Mouse (Mus musculus) megakaryocyte-erythroid progenitor cell, adult 5-6 weeks (primary cell): ENCODE measurements around the gene Mrpl49. TPM values are rescaled to one million over a fixed set of nuclear protein-coding genes. Genes with fewer than 3 reads are reported as not detected.

Source experiments
- ATAC-seq: replicated peaks from 2 replicates; pipeline ENCODE4 v1.8.0; 2016; ENCODE audit warnings: mild to moderate bottlenecking, inconsistent platforms; ENCODE audit not compliant: severe bottlenecking, poor library complexity, low FRiP score, low TSS enrichment
- total RNA-seq, 2 experiments: library from RNA; stranded (forward) in 1 of 2; stranded (reverse) in 1 of 2; fragments of 200-1000, 215-1000 nt in 1 of 2; fragments of >200 nt in 1 of 2; fragmentation: Nextera tagmentation in 1 of 2; gene quantifications; 2 replicates each; pipeline ENCODE4 v1.2.3; 2014 to 2017

Gene Mrpl49
- total RNA-seq (2014; fragmentation: Nextera tagmentation): 54.4 and 64.1 TPM in 2 replicates
- total RNA-seq (2017): 33.6 and 41.0 TPM in 2 replicates

- peak; percentile 71 for ATAC-seq
Observed at GRCm38 (mm10) chr19:6057313-6058096, at the start of gene Mrpl49, which contains the start of gene Fau. Gene Mrpl49, minus strand, starts transcription at chr19:6057785. Gene Fau, plus strand, starts transcription at chr19:6057844.

GRCm38 (mm10) chr19:6105586-6105985 is 48.0 kb upstream of the Mrpl49 start, which contains the start of gene Naaladl1:
Gene Naaladl1, plus strand, starts transcription at chr19:6105782.
- ATAC-seq: no peak

GRCm38 (mm10) chr19:6104476-6104875 is 46.9 kb upstream of the Mrpl49 start:
- ATAC-seq: no peak

- ATAC-seq: peak; percentile 68
Observed at GRCm38 (mm10) chr19:6102169-6102853, 44.7 kb upstream of the Mrpl49 start.

- ATAC-seq: no peak
Observed at GRCm38 (mm10) chr19:6101186-6101585, 43.6 kb upstream of the Mrpl49 start.

GRCm38 (mm10) chr19:6097847-6098246 is 40.3 kb upstream of the Mrpl49 start:
- no peak for ATAC-seq

GRCm38 (mm10) chr19:6094119-6094518 is 36.5 kb upstream of the Mrpl49 start, which contains the start of gene AC131692.1:
Gene AC131692.1, plus strand, starts transcription at chr19:6094419.
- ATAC-seq: no peak

- no peak for ATAC-seq
Observed at GRCm38 (mm10) chr19:6088841-6089240, 31.3 kb upstream of the Mrpl49 start.

- ATAC-seq: peak; percentile 79
Observed at GRCm38 (mm10) chr19:6085417-6085879, 27.9 kb upstream of the Mrpl49 start.

GRCm38 (mm10) chr19:6084478-6085248 is 27.1 kb upstream of the Mrpl49 start, which contains the start of the genes Zfpl1 and Cdca5:
Gene Zfpl1, minus strand, starts transcription at chr19:6084956.
Gene Cdca5, plus strand, starts transcription at chr19:6084983.
- peak; percentile 90 for ATAC-seq

GRCm38 (mm10) chr19:6082156-6082555 is 24.6 kb upstream of the Mrpl49 start, which contains the start of gene Gm28374:
Gene Gm28374, minus strand, starts transcription at chr19:6082256.
- ATAC-seq: no peak

GRCm38 (mm10) chr19:6079983-6080480 is 22.4 kb upstream of the Mrpl49 start, which contains the start of gene Tmem262:
Gene Tmem262, plus strand, starts transcription at chr19:6080033.
- no peak for ATAC-seq

- ATAC-seq: peak; percentile 98
Observed at GRCm38 (mm10) chr19:6076564-6077393, 19.2 kb upstream of the Mrpl49 start, which contains the start of gene Vps51. Gene Vps51, minus strand, starts transcription at chr19:6077231.

- no peak for ATAC-seq
Observed at GRCm38 (mm10) chr19:6073889-6074288, 16.3 kb upstream of the Mrpl49 start.

- no peak for ATAC-seq
Observed at GRCm38 (mm10) chr19:6071261-6071660, 13.7 kb upstream of the Mrpl49 start.

GRCm38 (mm10) chr19:6070571-6071250 is 13.1 kb upstream of the Mrpl49 start:
- no peak for ATAC-seq

GRCm38 (mm10) chr19:6069851-6070250 is 12.3 kb upstream of the Mrpl49 start:
- ATAC-seq: no peak

- no peak for ATAC-seq
Observed at GRCm38 (mm10) chr19:6068951-6069350, 11.4 kb upstream of the Mrpl49 start.
